Mouse (Mus musculus): ENCODE measurements around the gene Tmem87a.

Gene Tmem87a

DNA sequence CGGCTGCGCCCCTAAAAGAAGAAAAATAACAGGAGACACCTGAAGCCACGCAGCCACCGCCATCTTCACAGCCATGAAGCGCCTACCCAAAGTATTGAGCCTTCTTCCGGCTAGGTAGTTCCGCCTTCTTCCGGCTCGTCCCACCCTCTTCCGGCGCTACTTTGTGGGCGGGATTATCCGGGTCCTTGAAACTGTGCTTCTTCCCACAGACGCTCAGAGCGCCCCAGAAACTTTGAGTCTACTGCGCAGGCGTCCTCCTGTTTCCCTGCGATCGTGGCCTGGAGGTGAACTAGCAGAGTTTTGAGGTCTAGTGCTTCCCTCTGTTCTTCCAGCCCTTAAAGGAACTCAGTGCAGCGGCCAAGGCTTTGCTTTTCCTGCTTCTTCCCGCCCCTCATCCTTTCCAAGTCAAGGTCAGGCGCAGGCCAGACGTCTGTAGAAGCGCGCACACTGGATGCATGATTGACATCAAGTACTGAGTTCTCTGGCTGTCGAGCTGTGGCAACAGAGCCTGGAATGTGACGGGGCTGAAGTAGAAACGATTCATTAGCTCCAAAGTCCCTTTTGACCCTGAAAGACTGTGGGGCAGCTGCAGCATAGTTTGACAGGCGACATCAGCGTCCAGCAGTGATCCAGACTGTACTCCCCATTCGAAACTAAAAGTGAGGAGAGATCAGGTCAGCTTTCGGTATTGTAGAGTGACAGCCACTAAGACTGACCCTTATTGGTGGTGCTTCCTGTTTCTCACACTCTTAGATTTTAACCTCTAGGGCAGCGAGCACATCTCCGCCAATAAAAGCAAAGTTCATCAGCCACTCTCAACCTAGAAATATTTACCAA, at the start of gene Tmem87a:
Gene Tmem87a (minus strand): TSS at position 128 of the 837 bp plus-strand sequence.
- peak; percentile 95 for DNase-seq (ENCODE audit: low spot score)

DNA sequence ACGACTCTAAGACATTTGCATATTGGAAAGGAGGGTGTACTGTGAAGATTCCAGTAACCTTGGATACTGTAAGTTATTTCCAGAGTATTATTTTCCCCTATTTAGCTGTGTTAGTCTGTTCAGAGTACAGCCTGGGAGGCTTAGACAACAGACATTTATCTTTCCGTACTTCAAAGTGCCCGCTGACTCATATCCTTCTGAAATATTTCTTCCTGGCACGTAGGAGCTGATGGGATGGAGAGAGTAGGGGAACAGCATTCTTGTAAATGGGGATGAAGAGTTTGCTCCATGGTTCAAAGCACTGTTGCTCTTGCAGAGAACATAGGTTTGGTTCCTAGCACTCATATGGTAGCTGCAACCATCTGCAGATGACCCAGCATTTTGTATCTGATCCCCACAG, 48.7 kb upstream of the Tmem87a start:
- DNase-seq (ENCODE audit: low spot score) = no peak

DNA sequence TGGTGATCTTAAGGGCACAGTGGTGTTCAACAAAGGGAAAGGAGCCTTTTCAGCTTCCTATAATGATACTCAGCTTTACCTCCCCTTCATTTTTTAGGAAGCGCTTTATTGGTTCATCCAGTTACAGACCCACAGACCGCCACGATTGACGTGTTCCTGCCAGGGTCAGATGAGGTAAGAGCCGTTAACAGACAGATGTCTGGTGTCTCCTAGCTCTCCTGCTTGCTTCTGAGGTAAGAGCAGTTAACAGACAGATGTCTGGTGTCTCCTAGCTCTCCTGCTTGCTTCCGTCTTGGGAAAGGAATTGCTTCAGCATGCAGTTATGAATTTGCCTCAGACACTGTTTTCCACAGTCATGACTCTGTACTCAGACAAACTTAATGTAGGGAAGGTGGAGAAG, 46.8 kb upstream of the Tmem87a start:
- DNase-seq (ENCODE audit: low spot score) = no peak

DNA sequence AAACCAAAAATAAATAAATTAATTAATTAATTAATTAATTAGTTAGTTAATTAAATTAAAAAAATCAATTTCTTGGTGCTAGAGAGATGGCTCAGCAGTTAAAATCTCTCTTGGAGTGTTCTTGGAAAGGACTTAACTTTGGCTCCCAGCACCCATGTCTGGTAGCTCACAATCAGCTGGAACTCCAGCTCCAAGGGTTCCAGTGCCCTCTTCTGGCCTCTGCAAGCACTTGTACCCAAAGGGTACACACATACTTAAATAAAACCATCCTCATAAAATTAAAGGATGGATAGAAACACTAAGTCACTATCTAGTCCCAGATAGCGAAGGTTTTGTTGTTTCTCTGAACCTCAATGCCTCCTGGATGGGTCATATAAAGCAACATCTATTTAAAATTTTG, 43.4 kb upstream of the Tmem87a start:
- DNase-seq (ENCODE audit: low spot score) = no peak

DNA sequence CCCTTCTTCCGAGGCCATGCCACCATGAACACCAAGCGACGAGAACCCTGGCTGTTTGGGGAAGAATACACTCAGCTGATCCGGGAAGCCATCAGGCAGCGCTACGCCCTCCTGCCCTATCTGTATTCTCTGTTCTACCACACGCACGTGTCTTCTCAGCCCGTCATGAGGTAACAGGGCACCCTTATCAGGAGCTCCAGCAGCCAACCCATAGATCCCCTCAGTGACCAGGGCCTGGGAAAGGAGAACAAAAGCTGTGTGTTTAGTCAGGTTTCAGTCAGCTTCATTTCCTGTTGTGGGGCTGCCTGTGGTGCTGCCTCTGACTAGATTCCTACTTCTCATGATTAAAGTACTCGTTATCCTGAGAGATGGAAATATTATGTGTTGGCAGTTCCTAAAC, 42.5 kb upstream of the Tmem87a start:
- DNase-seq (ENCODE audit: low spot score) = no peak

DNA sequence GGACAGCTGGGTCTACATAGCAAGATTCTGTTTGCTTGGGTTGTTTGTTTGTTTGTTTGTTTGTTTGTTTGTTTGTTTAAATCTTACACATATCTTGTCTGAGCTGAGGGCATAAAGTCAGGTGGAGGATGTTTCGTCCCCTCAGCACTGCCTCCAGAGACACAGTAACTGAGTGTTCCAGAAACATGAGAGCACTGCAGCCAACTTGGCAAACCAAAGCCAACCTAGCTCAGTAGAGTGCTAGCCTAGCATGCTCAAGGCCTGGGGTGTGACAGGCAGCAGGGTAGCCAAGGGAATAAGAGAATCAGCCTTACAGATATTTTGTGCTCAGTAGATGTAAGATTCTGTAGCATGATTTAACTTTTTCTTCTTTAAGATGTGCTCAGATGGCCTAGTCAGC, 40.6 kb upstream of the Tmem87a start:
- DNase-seq (ENCODE audit: low spot score) = no peak

DNA sequence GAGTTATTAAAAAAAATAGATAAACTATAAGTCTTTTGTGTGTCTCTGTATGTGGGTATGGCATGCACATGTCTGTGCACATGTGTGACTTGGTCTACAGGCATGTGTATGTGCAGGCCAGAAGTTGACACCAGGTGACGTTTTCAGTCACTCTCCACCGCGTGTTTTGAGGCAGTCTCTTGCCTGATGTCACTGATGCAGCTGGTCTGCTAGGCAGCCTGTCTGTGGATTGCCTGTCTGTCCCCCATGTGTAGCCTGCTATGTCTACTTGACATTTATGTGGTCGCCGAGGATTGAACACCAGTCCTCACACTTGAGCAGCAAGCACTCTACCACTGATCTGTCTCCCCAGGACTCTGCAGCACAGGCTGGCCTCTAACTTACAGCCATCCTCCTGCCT, 20.5 kb upstream of the Tmem87a start:
- no peak for DNase-seq (ENCODE audit: low spot score)

DNA sequence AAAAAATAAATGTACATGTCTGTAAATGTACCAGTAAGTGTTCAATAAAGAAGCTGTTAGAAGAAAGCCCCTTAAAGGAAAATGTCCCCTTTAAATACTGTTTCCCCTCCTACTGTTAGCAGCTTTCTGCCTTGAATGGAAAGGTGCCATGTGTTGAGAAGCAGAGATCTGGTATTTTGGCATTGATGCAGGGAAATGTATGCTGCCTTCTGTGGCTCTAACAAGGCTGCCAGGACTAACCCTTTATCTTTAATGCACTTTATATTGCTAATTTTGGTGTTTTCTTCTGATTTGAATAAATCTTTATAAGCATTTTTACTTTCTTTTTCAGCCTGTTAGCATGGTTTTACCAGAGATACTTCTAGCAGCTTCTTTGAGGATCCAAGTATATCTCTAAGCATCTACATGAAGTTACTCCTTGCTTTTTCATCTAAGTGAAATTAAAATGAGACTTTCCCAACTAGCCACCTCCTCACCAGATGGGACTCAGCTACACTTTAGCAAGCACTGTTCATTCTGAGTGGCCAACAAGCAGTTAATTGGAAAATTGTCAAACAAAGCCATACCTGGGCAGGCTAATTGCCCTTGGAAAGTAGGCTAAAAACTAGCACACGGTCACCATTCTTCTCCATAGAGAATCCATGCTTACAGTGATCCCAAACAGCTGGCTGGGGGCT, 11.0 kb upstream of the Tmem87a start:
- no peak for DNase-seq (ENCODE audit: low spot score)

DNA sequence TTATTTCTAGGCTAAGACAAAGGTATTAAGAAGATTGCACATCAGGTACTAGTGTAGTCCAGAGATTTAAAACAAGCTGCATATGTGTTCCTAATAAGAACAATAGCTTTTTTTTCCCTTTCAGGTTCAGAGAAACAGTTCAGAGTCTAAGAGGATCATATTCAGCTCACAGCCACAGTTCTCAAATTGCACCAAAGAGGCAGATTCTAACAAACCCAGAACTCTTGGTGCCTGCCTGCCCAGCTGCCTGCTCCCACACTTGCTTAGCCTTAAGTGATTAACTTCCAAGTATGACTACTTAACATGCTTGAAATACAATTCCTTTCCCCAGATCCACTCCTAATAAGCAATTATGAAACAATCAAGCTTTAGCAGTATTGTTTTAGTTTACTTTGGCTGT, 10.2 kb upstream of the Tmem87a start:
- no peak for DNase-seq (ENCODE audit: low spot score)

DNA sequence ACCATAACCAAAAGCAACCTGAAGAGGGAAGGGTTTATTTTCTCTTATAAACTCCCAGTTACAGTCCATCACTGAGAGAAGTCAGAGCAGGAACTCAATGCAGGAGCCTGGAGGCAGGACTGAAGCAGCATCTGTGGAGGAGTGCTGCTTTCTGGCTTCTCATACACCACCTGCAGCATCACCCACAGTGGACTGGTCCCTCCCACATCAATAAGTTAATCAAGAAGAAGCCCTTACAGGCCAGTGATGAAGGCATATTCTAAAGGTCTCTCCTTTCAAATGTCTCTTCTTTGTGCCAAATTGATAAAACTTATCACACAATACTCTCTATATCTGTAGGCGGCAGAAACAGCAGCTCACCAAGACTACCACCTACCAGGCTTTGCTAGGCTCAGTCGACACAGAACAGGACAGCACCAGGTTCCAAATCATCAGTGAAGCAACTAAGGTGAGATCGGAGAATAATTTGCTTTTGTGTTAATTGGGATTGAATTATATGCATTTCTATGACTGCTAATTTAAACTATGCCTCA, 7.2 kb upstream of the Tmem87a start:
- no peak for DNase-seq (ENCODE audit: low spot score)

DNA sequence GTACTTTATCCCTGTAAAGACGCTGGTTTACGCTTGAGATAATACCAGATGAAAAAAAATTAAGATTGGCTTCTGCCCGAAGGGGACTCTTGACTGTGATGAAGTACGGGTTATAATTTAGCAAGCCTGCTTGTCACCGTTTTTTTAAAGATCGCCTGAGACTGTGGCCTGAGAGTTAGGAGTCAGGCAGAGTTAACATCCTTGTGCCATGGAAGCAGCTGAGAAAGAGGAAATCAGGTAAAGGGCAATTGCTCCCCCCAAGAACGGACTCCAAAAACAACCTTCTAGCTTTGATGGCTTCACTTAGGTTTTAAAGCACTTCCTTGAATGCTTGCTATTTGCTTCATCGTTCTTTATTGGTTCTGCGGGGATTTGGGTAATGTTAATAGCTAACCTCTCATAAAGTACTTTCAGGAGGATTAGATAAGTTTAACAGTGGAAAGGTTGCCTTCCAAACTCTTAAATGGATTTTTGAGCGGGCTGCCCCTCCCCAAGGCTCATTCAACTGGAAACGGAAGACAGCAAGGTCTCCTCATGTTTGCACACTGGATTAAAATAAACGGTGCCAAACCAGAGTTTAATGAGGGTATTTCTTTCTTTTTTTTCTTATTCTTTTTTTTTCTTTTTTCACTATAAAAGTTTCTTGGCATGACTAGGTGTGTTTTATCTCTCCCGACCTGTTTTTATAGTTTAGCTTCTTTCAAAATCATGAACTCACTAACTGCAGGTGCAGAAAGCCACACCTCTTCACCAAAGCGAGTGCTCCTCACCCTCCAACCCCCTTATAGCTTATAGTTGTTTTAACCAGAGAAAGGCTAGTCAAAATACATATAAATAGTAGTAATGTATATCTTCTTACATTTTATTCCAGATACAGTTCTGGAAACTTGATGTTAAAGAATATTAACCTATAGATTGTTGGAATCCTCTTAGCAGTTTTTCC, 1.2 kb upstream of the Tmem87a start:
- DNase-seq (ENCODE audit: low spot score) = no peak

DNA sequence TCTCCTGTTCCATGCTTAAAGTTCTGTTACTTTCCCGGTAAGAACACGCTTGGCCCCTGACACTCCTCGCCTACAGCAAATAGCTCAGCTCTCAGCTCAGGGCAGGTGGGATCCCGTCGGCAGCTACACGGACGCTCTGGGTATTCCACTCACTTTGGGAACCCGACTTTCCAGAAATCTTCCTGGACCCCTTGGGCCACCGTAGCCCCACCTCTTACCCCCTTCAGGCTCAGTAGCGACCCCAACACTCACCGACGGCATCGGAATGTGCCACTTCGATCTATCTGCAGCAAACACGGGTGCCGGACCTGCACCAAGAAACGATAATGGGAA, 294 bp downstream of the Tmem87a start, which contains the start of gene Ganc:
Gene Ganc (plus strand): TSS at position 244 of the 333 bp plus-strand sequence.
- DNase-seq (ENCODE audit: low spot score) = no peak

DNA sequence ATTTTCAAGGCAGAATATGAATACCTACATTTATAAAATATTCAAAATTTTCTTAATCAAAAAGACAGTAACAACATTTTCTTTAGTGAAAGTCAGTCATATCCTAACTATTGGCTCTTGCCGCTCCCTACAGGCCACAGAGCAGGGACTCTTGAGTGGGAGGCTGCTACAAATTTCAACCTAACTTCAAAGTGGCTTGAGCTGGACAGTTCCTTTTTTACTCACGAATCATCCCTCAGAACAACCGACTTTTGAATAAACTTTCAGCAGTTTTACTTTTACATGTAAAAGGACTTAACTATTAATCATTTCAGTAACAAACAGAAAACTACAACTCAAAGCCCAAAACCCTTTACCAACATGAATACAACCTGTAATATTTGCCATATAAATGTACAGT, 1.1 kb downstream of the Tmem87a start:
- DNase-seq (ENCODE audit: low spot score) = no peak

DNA sequence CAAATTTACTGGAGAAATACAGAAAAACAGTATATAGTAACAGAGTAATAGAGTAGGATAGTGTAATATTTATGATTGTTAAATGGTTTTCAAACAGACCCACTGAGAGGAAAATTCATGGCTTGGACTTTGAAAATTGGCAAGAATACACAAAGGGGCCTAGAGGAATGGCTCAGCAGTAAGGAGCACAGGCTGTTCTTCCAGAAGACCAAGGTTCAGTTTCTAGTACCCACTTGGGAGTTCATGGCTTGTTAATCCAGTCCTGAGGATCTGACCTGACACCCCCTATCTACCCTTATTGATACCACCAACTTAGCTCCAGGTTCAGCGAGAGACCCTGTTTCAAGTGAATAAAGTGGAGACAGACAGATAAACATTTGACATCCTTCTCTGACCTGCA, 6.0 kb downstream of the Tmem87a start:
- DNase-seq (ENCODE audit: low spot score) = no peak

DNA sequence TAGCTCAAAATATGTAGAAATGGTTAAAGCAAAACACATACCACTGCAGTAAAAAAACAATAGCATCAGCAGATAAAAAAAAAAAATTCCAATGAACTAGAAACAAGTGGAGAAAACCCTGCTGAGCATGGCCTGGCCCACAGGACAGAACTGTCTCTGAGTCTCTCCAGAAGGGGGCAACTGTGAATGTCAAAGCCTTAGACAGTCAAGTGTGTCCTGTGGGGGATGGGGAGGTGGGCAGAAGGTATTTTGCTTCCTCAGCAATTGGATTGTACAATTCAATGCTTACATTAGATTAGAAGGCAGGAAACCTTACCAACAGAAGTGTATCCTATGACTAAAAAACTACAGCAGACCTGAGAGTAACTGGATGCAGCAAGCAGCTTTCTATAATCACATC, 11.5 kb downstream of the Tmem87a start:
- no peak for DNase-seq (ENCODE audit: low spot score)

DNA sequence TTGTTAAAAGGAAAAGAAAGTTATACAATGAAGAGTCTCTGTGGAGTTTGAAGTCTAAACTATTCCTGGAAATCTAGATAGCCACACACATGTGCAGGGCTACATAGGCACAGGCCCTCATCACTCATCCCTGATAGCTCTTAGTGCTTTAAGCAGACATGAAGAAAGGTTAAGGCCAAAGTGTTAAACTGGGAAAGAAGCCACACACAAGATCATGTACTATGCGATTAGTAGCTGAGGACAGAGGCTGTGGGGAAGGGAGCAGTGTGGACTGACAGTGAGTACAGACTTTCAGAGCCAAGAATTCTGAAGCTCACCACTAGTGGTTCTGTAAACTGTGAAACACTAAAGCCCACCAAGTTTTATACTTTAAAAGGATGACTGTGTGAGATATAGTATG, 13.0 kb downstream of the Tmem87a start:
- DNase-seq (ENCODE audit: low spot score) = no peak

DNA sequence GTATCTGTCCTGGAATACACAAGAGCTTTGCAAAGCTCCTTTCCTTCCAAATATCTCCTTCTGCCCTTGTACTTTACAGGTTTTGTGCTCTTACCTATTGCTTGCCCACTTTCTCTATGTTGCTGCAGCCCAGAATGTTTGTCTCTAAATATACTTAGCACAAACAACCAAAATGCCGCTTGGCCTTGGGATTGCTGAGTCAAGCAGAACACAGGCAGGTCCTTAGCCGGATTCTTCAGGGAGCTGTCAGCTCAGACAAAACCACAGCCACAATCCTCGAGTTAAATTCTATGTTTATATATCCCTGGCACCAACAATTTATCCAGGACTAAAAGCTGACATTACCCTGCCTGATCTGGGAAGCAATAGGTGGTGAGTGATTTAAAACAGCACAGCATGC, 14.5 kb downstream of the Tmem87a start:
- no peak for DNase-seq (ENCODE audit: low spot score)

DNA sequence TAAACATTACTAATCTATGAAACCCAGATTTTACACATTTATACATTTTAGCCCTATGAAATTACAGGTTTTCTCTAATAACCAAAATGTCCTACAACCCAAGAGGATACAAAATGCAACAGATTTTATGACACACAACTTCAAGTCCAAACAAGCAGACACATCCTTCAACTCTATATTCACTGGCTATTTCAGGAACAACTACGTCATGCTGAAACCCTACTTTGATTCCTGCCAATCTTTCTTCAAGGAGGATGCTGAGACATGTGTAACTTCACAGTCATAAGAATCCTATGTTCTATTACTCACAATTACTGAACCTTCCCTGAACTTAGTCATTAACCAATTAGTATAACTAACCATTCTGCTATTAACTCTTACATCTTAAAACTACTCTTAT, 16.6 kb downstream of the Tmem87a start:
- no peak for DNase-seq (ENCODE audit: low spot score)

DNA sequence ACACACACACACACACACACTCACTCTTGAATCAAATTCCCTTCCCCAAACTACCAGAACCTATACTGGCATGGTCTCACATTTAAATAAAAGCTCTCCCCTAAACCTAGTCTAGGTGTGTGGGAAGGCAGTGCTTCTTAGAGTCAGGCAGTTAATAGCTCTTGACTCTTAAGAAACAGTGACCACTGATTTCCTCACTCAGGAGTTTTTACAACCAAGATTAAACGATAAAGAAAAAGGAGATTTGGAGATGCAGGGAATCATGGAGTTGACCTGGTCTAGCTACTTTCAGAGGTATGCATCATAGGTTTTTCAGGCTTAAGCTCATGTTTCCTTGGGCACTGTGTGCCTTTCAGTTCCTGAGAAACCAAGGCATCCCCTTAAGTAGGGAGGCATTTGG, 17.6 kb downstream of the Tmem87a start:
- DNase-seq (ENCODE audit: low spot score) = no peak

DNA sequence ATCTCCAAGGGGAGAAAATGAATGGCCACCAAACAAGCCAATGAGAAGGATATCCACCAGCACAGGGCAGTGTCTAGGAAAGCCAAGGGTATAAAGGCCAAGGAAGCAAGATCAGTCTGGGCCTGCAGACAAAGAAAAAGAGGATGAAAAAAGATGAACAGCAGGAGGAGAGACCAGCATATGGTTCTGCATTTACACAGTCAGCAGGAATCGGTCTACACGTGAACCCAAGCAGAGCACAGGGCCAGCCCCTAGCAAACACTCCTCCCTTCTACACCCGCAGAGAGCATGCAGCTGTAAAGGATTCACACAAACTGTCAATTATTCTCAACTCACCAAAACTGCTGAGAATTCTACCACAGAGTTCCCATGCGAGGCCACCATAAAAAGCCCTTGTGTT, 30.1 kb downstream of the Tmem87a start:
- DNase-seq (ENCODE audit: low spot score) = no peak

DNA sequence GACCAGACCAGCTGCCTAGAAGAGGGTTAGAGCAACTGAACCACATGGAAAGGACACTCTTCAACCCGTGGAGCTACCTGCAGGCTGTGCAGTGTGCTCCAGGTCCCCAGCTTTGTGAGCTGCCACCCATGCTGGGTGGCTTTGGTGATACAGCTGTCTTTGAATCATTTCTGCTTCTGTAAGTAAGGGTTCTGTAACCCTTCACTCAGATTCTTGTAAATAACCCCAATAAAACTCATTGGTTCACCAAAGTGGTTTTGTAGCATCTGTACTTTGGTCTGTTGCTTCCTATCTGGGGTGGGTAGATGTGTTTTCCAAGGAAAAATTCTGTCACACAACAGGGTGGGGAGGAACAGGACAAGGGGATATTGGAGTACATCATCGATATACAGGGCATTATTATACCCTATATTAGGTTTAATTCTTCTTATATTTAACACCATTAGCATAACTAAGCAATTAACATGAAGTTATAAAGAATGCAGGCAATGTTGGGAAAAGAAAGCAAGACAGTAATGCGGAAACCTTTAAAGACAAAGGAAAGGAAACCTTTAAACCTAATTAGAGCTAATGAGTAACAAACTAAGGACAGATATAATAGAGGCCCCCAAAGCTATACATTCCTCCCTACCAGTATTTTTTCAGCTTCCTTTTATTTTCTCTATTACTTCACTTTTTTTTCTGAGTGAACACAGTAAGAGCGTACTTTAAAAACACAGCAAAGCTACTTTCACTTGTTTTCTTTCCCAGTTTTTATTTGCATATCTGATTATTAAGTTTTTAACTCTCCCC, 36.3 kb downstream of the Tmem87a start:
- no peak for DNase-seq (ENCODE audit: low spot score)

DNA sequence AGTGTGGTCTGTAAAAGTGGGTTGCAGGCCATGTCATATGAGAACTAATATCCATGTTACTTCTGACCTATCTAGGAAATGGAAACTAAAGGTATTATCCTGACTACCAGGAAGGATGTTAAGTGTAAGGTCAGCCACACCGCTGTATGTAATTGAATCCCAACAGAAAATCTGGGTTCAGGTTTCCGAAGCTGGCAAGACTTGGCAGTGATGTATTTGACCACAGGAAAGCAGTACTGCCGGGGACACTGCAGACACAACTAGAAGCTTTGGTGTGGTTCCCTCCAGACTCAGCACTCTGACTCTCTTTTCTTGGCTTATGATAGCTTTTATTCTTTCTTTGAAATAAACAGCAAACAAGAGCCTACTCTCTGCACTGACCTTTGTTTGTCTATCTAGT, 37.4 kb downstream of the Tmem87a start:
- DNase-seq (ENCODE audit: low spot score) = no peak
